Comparison of ENCODE assay signal across 13 mouse cellular contexts in the genomic region with DNA sequence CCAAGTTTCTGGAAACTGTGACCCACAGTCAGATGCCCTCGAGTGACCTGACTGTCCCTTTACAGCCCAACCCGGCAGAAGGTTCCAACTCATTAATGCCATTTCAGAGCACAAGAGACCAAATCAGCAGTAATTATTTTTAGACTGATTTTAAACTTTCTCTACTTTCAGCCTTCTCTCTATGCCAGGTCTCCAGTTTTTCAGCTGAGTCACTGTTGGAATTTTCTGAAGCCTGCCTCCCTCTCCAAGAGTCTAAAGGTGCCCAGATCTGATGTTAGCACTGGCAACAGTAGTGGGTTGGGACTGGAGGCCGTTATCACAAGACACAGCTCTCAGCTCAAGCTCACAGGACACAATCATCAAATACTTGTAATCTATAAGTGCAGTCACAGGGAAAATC.
"Had no signal": no experiment of that assay in that cellular context is flagged by ENCODE, and none has a peak within 500 bp of the region (broad histone marks: within the 10 kb centered on the region; RNA-seq: fewer than 3 reads in every experiment).

No protein-coding gene starts in this region.

- H3K9me3 ChIP-seq: limb, embryonic 10.5 days; liver, embryonic 13.5 days; lung, embryonic 15.5 days; megakaryocyte, embryonic 14.5 days had no signal

- H3K4me1 ChIP-seq: lung, embryonic 15.5 days had no signal

- H3K4me3 ChIP-seq: limb, embryonic 10.5 days; liver, embryonic 13.5 days; lung, embryonic 15.5 days; megakaryocyte, embryonic 14.5 days had no signal

- H3K4me2 ChIP-seq: liver, embryonic 13.5 days; lung, embryonic 15.5 days; midbrain, embryonic 11.5 days had no signal

- H3K27ac ChIP-seq: limb, embryonic 10.5 days; liver, embryonic 13.5 days; lung, embryonic 15.5 days; macrophage; stomach, postnatal 0 days had no signal

- H3K36me3 ChIP-seq: limb, embryonic 10.5 days; liver, embryonic 13.5 days; lung, embryonic 15.5 days had no signal

- H3K9ac ChIP-seq: liver, embryonic 13.5 days; liver, postnatal 0 days; lung, embryonic 15.5 days had no signal

- DNase-seq: kidney, postnatal 14 days; layer of hippocampus, adult 9-11 months; liver, embryonic 13.5 days; liver, postnatal 0 days; lung, postnatal 14 days; right cerebral cortex, postnatal 14 days; thymus, postnatal 4 days had no signal

- ATAC-seq: liver, postnatal 0 days had no signal
